10 mouse cellular contexts compared by ENCODE assay signal in the genomic region with DNA sequence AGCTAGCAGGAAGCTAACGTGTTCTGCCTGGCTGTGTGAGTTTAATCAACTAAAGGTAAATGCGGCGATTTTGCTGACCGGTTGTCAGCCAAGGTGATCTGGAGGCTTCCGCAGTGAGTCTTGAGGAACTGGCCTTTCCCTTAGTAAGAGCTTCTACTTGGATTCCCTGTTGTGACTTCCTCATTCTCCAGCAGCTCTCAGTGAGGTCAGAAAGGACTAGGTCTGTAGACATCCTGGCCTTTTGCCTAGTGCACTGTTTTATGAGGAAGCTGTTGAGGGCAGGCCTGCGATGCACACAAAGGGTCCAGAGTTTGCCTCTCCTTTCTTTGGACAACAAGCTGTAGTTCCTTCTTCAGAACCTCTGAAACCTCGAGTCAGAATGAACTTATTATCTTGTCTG. TPM values are rescaled to one million over a fixed set of nuclear protein-coding genes. Genes with fewer than 3 reads are reported as not detected.
DNase-seq lines count a peak whose midpoint lies in the region; ATAC-seq and TF ChIP-seq lines count a peak whose summit lies in the region.
"Had no signal": no experiment of that assay in that cellular context is flagged by ENCODE, and none has a peak within 500 bp of the region (broad histone marks: within the 10 kb centered on the region; RNA-seq: fewer than 3 reads in every experiment).

No protein-coding gene starts in this region.

- TF ChIP-seq CTCF in layer of hippocampus, adult 2 months (conservative IDR thresholded peaks at IDR 0.05), result no peak
- no peak for TF ChIP-seq CTCF in bone marrow macrophage, adult 2 months (IDR thresholded peaks at IDR 0.05; ENCODE audit: low read depth, low read length)

- WGBS in heart, embryonic 16.5 days, result 59% methylated on average over 7 of the region's 7 CpGs

- no peak for ATAC-seq in heart, embryonic 16.5 days (replicated peaks; ENCODE audit: extremely low read depth, insufficient read depth, low FRiP score)

- TF ChIP-seq POLR2A in bone marrow macrophage, adult 2 months (IDR thresholded peaks at IDR 0.05; ENCODE audit: borderline replicate concordance, low read depth, low read length), result no peak

- H3K36me3 ChIP-seq in heart, embryonic 16.5 days (ENCODE audit: control insufficient read depth, insufficient read depth), result no peaks in the 10 kb centered on the region

- H3K27ac ChIP-seq in layer of hippocampus, adult 2 months, result peak overlapping the region; percentile 100; the same call in 1 of the 2 replicates
- peak overlapping the region; percentile 73 for H3K27ac ChIP-seq in bone marrow macrophage, adult 2 months (ENCODE audit: insufficient read depth, low read depth, low read length)
- peak overlapping the region; percentile 95 for H3K27ac ChIP-seq in heart, embryonic 16.5 days (ENCODE audit: low read length)

- H3K4me2 ChIP-seq in heart, embryonic 16.5 days (ENCODE audit: low read depth, low read length), result no peak overlapping the region

- no peak overlapping the region for H3K9ac ChIP-seq in heart, embryonic 16.5 days (ENCODE audit: low read length)

- H3K9me3 ChIP-seq in heart, embryonic 16.5 days (replicated peaks; ENCODE audit: control insufficient read depth, low read length), result no peaks in the 10 kb centered on the region
- H3K9me3 ChIP-seq: G1E; megakaryocyte, embryonic 14.5 days had no signal

- no peak overlapping the region for H3K4me3 ChIP-seq in layer of hippocampus, adult 2 months
- peak overlapping the region; percentile 38 for H3K4me3 ChIP-seq in bone marrow macrophage, adult 2 months (ENCODE audit: insufficient read depth, low read length)
- H3K4me3 ChIP-seq in heart, embryonic 16.5 days (ENCODE audit: low read length), result no peak overlapping the region
- H3K4me3 ChIP-seq: megakaryocyte, embryonic 14.5 days had no signal

- H3K27me3 ChIP-seq in heart, embryonic 16.5 days (ENCODE audit: control insufficient read depth, insufficient read depth, low read length), result no peaks in the 10 kb centered on the region
- H3K27me3 ChIP-seq: megakaryocyte, embryonic 14.5 days had no signal

- peaks cover 27% of the 10 kb centered on the region for H3K4me1 ChIP-seq in bone marrow macrophage, adult 2 months (ENCODE audit: control insufficient read depth, insufficient read depth, low read length)
- peaks cover 15% of the 10 kb centered on the region for H3K4me1 ChIP-seq in heart, embryonic 16.5 days (ENCODE audit: control insufficient read depth, insufficient read depth, low read length)

- no peak for DNase-seq in layer of hippocampus, adult 2 months (ENCODE audit: low spot score in 2 of 2)
- no peak for DNase-seq in layer of hippocampus, postnatal 14 days (ENCODE audit: low spot score in 2 of 2)
- peak; percentile 82 for DNase-seq in lung, postnatal 36 days
- no peak for DNase-seq in thymus, postnatal 36 days
- DNase-seq in urinary bladder, postnatal 10 days (ENCODE audit: low spot score), result no peak
- DNase-seq in right cerebral cortex, adult 2 months (ENCODE audit: low spot score in 2 of 2), result no peak

RNA-seq across cellular contexts. Expression of gene Bcar3, which starts 3.2 kb away (rescaled TPM):
- 10 to 100 TPM in 1 of 2 experiments, 1 to 10 TPM in 1; 9.4 to 10.0 TPM for total RNA-seq in layer of hippocampus, adult 2 months (2021)
- total RNA-seq in layer of hippocampus, postnatal 14 days (2021), result 10 to 100 TPM; 10.3 to 11.0 TPM
- polyA plus RNA-seq in bone marrow macrophage, adult 2 months (2012; ENCODE audit: insufficient read depth, insufficient read length, missing spikeins), result 6.8 and 9.8 TPM in 2 replicates
- 4.2 and 4.5 TPM in 2 replicates for polyA plus RNA-seq in heart, embryonic 16.5 days (2015; fragmentation: Nextera tagmentation; extraction: Ambion mirVana)
- polyA plus RNA-seq: G1E had no signal

RNA-seq across cellular contexts. Expression of gene Dnttip2, which starts 16.5 kb away (rescaled TPM):
- total RNA-seq in layer of hippocampus, adult 2 months (2021), result 10 to 100 TPM; 30.1 to 30.5 TPM
- total RNA-seq in layer of hippocampus, postnatal 14 days (2021), result 10 to 100 TPM; 24.3 to 30.0 TPM
- polyA plus RNA-seq in bone marrow macrophage, adult 2 months (2012; ENCODE audit: insufficient read depth, insufficient read length, missing spikeins), result 43.5 and 45.8 TPM in 2 replicates
- 37.8 and 42.4 TPM in 2 replicates for polyA plus RNA-seq in heart, embryonic 16.5 days (2015; fragmentation: Nextera tagmentation; extraction: Ambion mirVana)

RNA-seq across cellular contexts. Expression of gene Gclm, which starts 45.3 kb away (rescaled TPM):
- total RNA-seq in layer of hippocampus, adult 2 months (2021), result 10 to 100 TPM; 53.3 to 70.3 TPM
- 10 to 100 TPM; 56.9 to 58.0 TPM for total RNA-seq in layer of hippocampus, postnatal 14 days (2021)
- 305 and 316 TPM in 2 replicates for polyA plus RNA-seq in bone marrow macrophage, adult 2 months (2012; ENCODE audit: insufficient read depth, insufficient read length, missing spikeins)
- polyA plus RNA-seq in heart, embryonic 16.5 days (2015; fragmentation: Nextera tagmentation; extraction: Ambion mirVana), result 52.5 and 59.9 TPM in 2 replicates
